Mouse (Mus musculus) hindbrain, embryonic 12.5 days (tissue): ENCODE measurements around the gene Pcbd2. TPM values are rescaled to one million over a fixed set of nuclear protein-coding genes. Genes with fewer than 3 reads are reported as not detected.

ENCODE experiments used
- ATAC-seq: fragments of 200-750 bp; cut with Nextera tagmentation; 2 replicates; pipeline ENCODE4 v1.8.0; 2017; ENCODE audit warnings: moderate TSS enrichment; ENCODE audit not compliant: low FRiP score
- H3K27ac ChIP-seq: fragments of 300-500 bp; sonication (generic); 2 replicates; pipeline ENCODE4 v1.5.1; 2016; ENCODE audit warnings: mild to moderate bottlenecking
- H3K27me3 ChIP-seq: fragments of 300-500 bp; sonication (generic); 2 replicates; pipeline ENCODE4 v1.6.1; 2016; ENCODE audit warnings: mild to moderate bottlenecking
- H3K36me3 ChIP-seq: fragments of 300-500 bp; sonication (generic); 2 replicates; pipeline ENCODE4 v1.6.1; 2016; ENCODE audit warnings: mild to moderate bottlenecking
- H3K4me1 ChIP-seq: fragments of 300-500 bp; sonication (generic); 2 replicates; pipeline ENCODE4 v1.6.1; 2016
- H3K4me2 ChIP-seq: fragments of 300-500 bp; sonication (generic); replicated peaks from 2 replicates; pipeline ENCODE4 v1.6.1; 2016; ENCODE audit warnings: mild to moderate bottlenecking
- H3K4me3 ChIP-seq: fragments of 300-500 bp; sonication (generic); 2 replicates; pipeline ENCODE4 v1.5.1; 2016; ENCODE audit warnings: mild to moderate bottlenecking
- H3K9ac ChIP-seq: fragments of 300-500 bp; sonication (generic); 2 replicates; pipeline ENCODE4 v1.6.1; 2016; ENCODE audit warnings: mild to moderate bottlenecking, moderate library complexity
- H3K9me3 ChIP-seq: fragments of 300-500 bp; sonication (generic); replicated peaks from 2 replicates; pipeline ENCODE4 v1.6.1; 2016; ENCODE audit warnings: mild to moderate bottlenecking
- WGBS: fragments of 180-500 bp; shearing (Covaris S2); methylation state at CpG from one replicate; pipeline ENCODE4 v1.1.7; 2016; 5-methylcytosine and 5-hydroxymethylcytosine counted together
- polyA plus RNA-seq: library from polyadenylated mRNA; unstranded; fragments of >200 nt; fragmentation: Nextera tagmentation; extraction: Ambion mirVana; gene quantifications from 2 replicates; pipeline ENCODE4 v1.2.1, GENCODE M21; 2016

Pcbd2 gene
- polyA plus RNA-seq, 1 experiment from 2014 or later = 34.1 TPM

GRCm38 (mm10) chr13:55810947-55811346, 83.8 kb downstream of the Pcbd2 start:
- Histone ChIP-seq H3K27ac (no peak overlapping the region), H3K4me1 (no peaks in the 10 kb centered on the region), H3K4me2 (no peak overlapping the region), H3K36me3 (no peaks in the 10 kb centered on the region), H3K4me3 (no peak overlapping the region), H3K9me3 (no peaks in the 10 kb centered on the region), H3K9ac (no peak overlapping the region), H3K27me3 (peaks cover 6% of the 10 kb centered on the region)
- 72% methylated on average over 5 of the region's 5 CpGs for WGBS
- ATAC-seq = no peak

- Histone ChIP-seq H3K4me1 (no peaks in the 10 kb centered on the region), H3K4me2 (no peak overlapping the region), H3K27me3 (peaks cover 13% of the 10 kb centered on the region), H3K36me3 (no peaks in the 10 kb centered on the region), H3K9ac (no peak overlapping the region), H3K4me3 (no peak overlapping the region), H3K27ac (no peak overlapping the region), H3K9me3 (no peaks in the 10 kb centered on the region)
- 64% methylated on average over 5 of the region's 5 CpGs for WGBS
- ATAC-seq = no peak
These were observed 86.4 kb downstream of the Pcbd2 start for GRCm38 (mm10) chr13:55813490-55814016.

GRCm38 (mm10) chr13:55814834-55815233, 87.7 kb downstream of the Pcbd2 start:
- H3K27me3 ChIP-seq = peaks cover 13% of the 10 kb centered on the region
- no peaks in the 10 kb centered on the region for H3K4me1 ChIP-seq
- no peaks in the 10 kb centered on the region for H3K9me3 ChIP-seq
- H3K4me3 ChIP-seq = no peak overlapping the region
- ATAC-seq = no peak
- H3K36me3 ChIP-seq = no peaks in the 10 kb centered on the region
- no peak overlapping the region for H3K27ac ChIP-seq
- no peak overlapping the region for H3K4me2 ChIP-seq
- 83% methylated on average over 6 of the region's 6 CpGs for WGBS
- no peak overlapping the region for H3K9ac ChIP-seq

- Histone ChIP-seq H3K36me3 (no peaks in the 10 kb centered on the region), H3K4me1 (peaks cover 5% of the 10 kb centered on the region; the same call in 1 of the 2 replicates), H3K27ac (no peak overlapping the region), H3K9ac (no peak overlapping the region), H3K9me3 (no peaks in the 10 kb centered on the region), H3K4me2 (no peak overlapping the region), H3K27me3 (peaks cover 67% of the 10 kb centered on the region), H3K4me3 (no peak overlapping the region)
- ATAC-seq = no peak
- WGBS = 56% methylated on average over 5 of the region's 5 CpGs
These were observed 95.3 kb downstream of the Pcbd2 start for GRCm38 (mm10) chr13:55822499-55822898.

GRCm38 (mm10) chr13:55824151-55824945, 97.2 kb downstream of the Pcbd2 start:
- peaks cover 10% of the 10 kb centered on the region for H3K4me1 ChIP-seq
- 6% methylated on average over 10 of the region's 10 CpGs for WGBS
- H3K36me3 ChIP-seq = no peaks in the 10 kb centered on the region
- H3K27me3 ChIP-seq = peaks cover 85% of the 10 kb centered on the region
- no peak overlapping the region for H3K4me3 ChIP-seq
- H3K27ac ChIP-seq = no peak overlapping the region
- H3K4me2 ChIP-seq = no peak overlapping the region
- no peak overlapping the region for H3K9ac ChIP-seq
- ATAC-seq = no peak
- H3K9me3 ChIP-seq = no peaks in the 10 kb centered on the region

- Histone ChIP-seq H3K9ac (no peak overlapping the region), H3K27me3 (peaks cover 91% of the 10 kb centered on the region), H3K4me3 (peak overlapping the region; percentile 9), H3K27ac (no peak overlapping the region), H3K9me3 (no peaks in the 10 kb centered on the region), H3K36me3 (no peaks in the 10 kb centered on the region), H3K4me1 (peaks cover 10% of the 10 kb centered on the region), H3K4me2 (peak overlapping the region; percentile 30)
- no peak; the same call in 1 of the 2 replicates for ATAC-seq
- under 1% methylated on average over 32 of the region's 32 CpGs for WGBS
These were observed 98.1 kb downstream of the Pcbd2 start for GRCm38 (mm10) chr13:55825245-55825681.

- no peak overlapping the region for H3K27ac ChIP-seq
- no peaks in the 10 kb centered on the region for H3K9me3 ChIP-seq
- H3K36me3 ChIP-seq = no peaks in the 10 kb centered on the region
- no peak overlapping the region for H3K4me2 ChIP-seq
- no peak for ATAC-seq
- peaks cover 91% of the 10 kb centered on the region for H3K27me3 ChIP-seq
- peaks cover 19% of the 10 kb centered on the region for H3K4me1 ChIP-seq
- H3K4me3 ChIP-seq = no peak overlapping the region
- H3K9ac ChIP-seq = no peak overlapping the region
- WGBS = under 1% methylated on average over 56 of the region's 56 CpGs
These were observed 99.0 kb downstream of the Pcbd2 start for GRCm38 (mm10) chr13:55826008-55826671.

Other genes with a start within 250 kb of the Pcbd2 start
- gene Dbn1, start 239.3 kb upstream of the Pcbd2 start, polyA plus RNA-seq = 585 and 628 TPM in 2 replicates
- gene Pdlim7, start 213.7 kb upstream of the Pcbd2 start, polyA plus RNA-seq = 154 and 158 TPM in 2 replicates
- 3.7 and 4.7 TPM in 2 replicates for gene Dok3, start 198.1 kb upstream of the Pcbd2 start, polyA plus RNA-seq
- gene Ddx41, start 190.7 kb upstream of the Pcbd2 start, polyA plus RNA-seq = 64.0 and 64.6 TPM in 2 replicates
- 67.4 and 71.9 TPM in 2 replicates for gene Fam193b, start 156.2 kb upstream of the Pcbd2 start, polyA plus RNA-seq
- gene Tmed9, start 153.6 kb upstream of the Pcbd2 start, polyA plus RNA-seq = 113 and 128 TPM in 2 replicates
- 42.5 and 43.4 TPM in 2 replicates for gene B4galt7, start 127.5 kb upstream of the Pcbd2 start, polyA plus RNA-seq
- 74.1 and 75.9 TPM in 2 replicates for gene Caml, start 104.4 kb upstream of the Pcbd2 start, polyA plus RNA-seq
- 41.1 and 41.2 TPM in 2 replicates for gene Ddx46, start 92.3 kb upstream of the Pcbd2 start, polyA plus RNA-seq
- gene B230219D22Rik, start 34.2 kb upstream of the Pcbd2 start, polyA plus RNA-seq = 74.6 and 78.4 TPM in 2 replicates
- gene Txndc15, start 12.7 kb upstream of the Pcbd2 start, polyA plus RNA-seq = 105 and 110 TPM in 2 replicates
- gene Catsper3, start 57.2 kb downstream of the Pcbd2 start, polyA plus RNA-seq = not detected in 2 replicates
- gene Pitx1, start 108.8 kb downstream of the Pcbd2 start, polyA plus RNA-seq = 0.61 and 0.81 TPM in 2 replicates